Mouse (Mus musculus): ENCODE measurements around the gene Pcp4. TPM values are rescaled to one million over a fixed set of nuclear protein-coding genes. Genes with fewer than 3 reads are reported as not detected.
"Not testable (repeated sequence)": the region's sequence is repeated elsewhere in the genome, so short reads cannot be mapped to it uniquely, and the experiment has no call there.

The Pcp4 gene
- total and polyA plus RNA-seq, 2 experiments from 2014 or later: 6.0 TPM; not detected in 1

GRCm38 (mm10) chr16:96438946-96439345, 28.5 kb upstream of the Pcp4 start:
- no peak overlapping the region for H3K9ac ChIP-seq (replicated peaks; ENCODE audit: low read depth, low read length)
- 91% methylated on average over 5 of the region's 5 CpGs for WGBS
- TF ChIP-seq CTCF (IDR thresholded peaks at IDR 0.05; ENCODE audit: low read depth) (no peak), EP300 (IDR thresholded peaks at IDR 0.05; ENCODE audit: low read depth) (no peak)
- no peaks in the 10 kb centered on the region for H3K27me3 ChIP-seq (ENCODE audit: control insufficient read depth, insufficient read depth, low read length)
- ATAC-seq (ENCODE audit: insufficient read depth, low read depth) (no peak), DNase-seq (ENCODE audit: low spot score) (no peak)
- H3K27ac ChIP-seq (ENCODE audit: low read depth): no peak overlapping the region
- no peak overlapping the region for H3K4me3 ChIP-seq (ENCODE audit: low read depth, low read length)
- no peaks in the 10 kb centered on the region for H3K4me1 ChIP-seq (ENCODE audit: control insufficient read depth, insufficient read depth)
- H3K4me2 ChIP-seq (ENCODE audit: low read depth, low read length): no peak overlapping the region
- H3K9me3 ChIP-seq (replicated peaks; ENCODE audit: control insufficient read depth, low read length): no peaks in the 10 kb centered on the region
- H3K36me3 ChIP-seq (replicated peaks; ENCODE audit: control insufficient read depth, insufficient read depth, low read length): no peaks in the 10 kb centered on the region

GRCm38 (mm10) chr16:96439682-96440081, 27.7 kb upstream of the Pcp4 start:
- no peak overlapping the region for H3K4me3 ChIP-seq (ENCODE audit: low read depth, low read length)
- no peak for DNase-seq (ENCODE audit: low spot score)
- H3K27me3 ChIP-seq (ENCODE audit: control insufficient read depth, insufficient read depth, low read length): no peaks in the 10 kb centered on the region
- no peaks in the 10 kb centered on the region for H3K9me3 ChIP-seq (replicated peaks; ENCODE audit: control insufficient read depth, low read length)
- no peak overlapping the region for H3K9ac ChIP-seq (replicated peaks; ENCODE audit: low read depth, low read length)
- H3K4me1 ChIP-seq (ENCODE audit: control insufficient read depth, insufficient read depth): no peaks in the 10 kb centered on the region
- TF ChIP-seq EP300 (IDR thresholded peaks at IDR 0.05; ENCODE audit: low read depth): no peak
- no peak for TF ChIP-seq CTCF (IDR thresholded peaks at IDR 0.05; ENCODE audit: low read depth)
- WGBS: 60% methylated on average over 4 of the region's 4 CpGs
- no peak overlapping the region for H3K27ac ChIP-seq (ENCODE audit: low read depth)
- H3K4me2 ChIP-seq (ENCODE audit: low read depth, low read length): no peak overlapping the region
- ATAC-seq (ENCODE audit: insufficient read depth, low read depth): no peak
- H3K36me3 ChIP-seq (replicated peaks; ENCODE audit: control insufficient read depth, insufficient read depth, low read length): no peaks in the 10 kb centered on the region

GRCm38 (mm10) chr16:96440871-96441270, 26.5 kb upstream of the Pcp4 start:
- no peak overlapping the region for H3K27ac ChIP-seq (ENCODE audit: low read depth)
- 82% methylated on average over 8 of the region's 8 CpGs for WGBS

GRCm38 (mm10) chr16:96441826-96442225, 25.6 kb upstream of the Pcp4 start:
- Histone ChIP-seq H3K27me3 (ENCODE audit: control insufficient read depth, insufficient read depth, low read length) (no peaks in the 10 kb centered on the region), H3K27ac (ENCODE audit: low read depth) (no peak overlapping the region), H3K9ac (replicated peaks; ENCODE audit: low read depth, low read length) (no peak overlapping the region), H3K4me3 (ENCODE audit: low read depth, low read length) (no peak overlapping the region), H3K9me3 (replicated peaks; ENCODE audit: control insufficient read depth, low read length) (no peaks in the 10 kb centered on the region), H3K36me3 (replicated peaks; ENCODE audit: control insufficient read depth, insufficient read depth, low read length) (no peaks in the 10 kb centered on the region), H3K4me1 (ENCODE audit: control insufficient read depth, insufficient read depth) (no peaks in the 10 kb centered on the region), H3K4me2 (ENCODE audit: low read depth, low read length) (no peak overlapping the region)
- ATAC-seq (ENCODE audit: insufficient read depth, low read depth) (no peak), DNase-seq (ENCODE audit: low spot score) (no peak)
- TF ChIP-seq CTCF (IDR thresholded peaks at IDR 0.05; ENCODE audit: low read depth) (no peak), EP300 (IDR thresholded peaks at IDR 0.05; ENCODE audit: low read depth) (no peak)
- 70% methylated on average over 3 of the region's 3 CpGs for WGBS

More at GRCm38 (mm10) chr16:96440871-96441270, 26.5 kb upstream of the Pcp4 start:
- Histone ChIP-seq H3K4me3 (ENCODE audit: low read depth, low read length) (no peak overlapping the region), H3K4me2 (ENCODE audit: low read depth, low read length) (no peak overlapping the region), H3K4me1 (ENCODE audit: control insufficient read depth, insufficient read depth) (no peaks in the 10 kb centered on the region), H3K27me3 (ENCODE audit: control insufficient read depth, insufficient read depth, low read length) (no peaks in the 10 kb centered on the region), H3K36me3 (replicated peaks; ENCODE audit: control insufficient read depth, insufficient read depth, low read length) (no peaks in the 10 kb centered on the region), H3K9me3 (replicated peaks; ENCODE audit: control insufficient read depth, low read length) (no peaks in the 10 kb centered on the region), H3K9ac (replicated peaks; ENCODE audit: low read depth, low read length) (no peak overlapping the region)
- DNase-seq (ENCODE audit: low spot score) (no peak), ATAC-seq (ENCODE audit: insufficient read depth, low read depth) (no peak)
- TF ChIP-seq EP300 (IDR thresholded peaks at IDR 0.05; ENCODE audit: low read depth): no peak
- no peak for TF ChIP-seq CTCF (IDR thresholded peaks at IDR 0.05; ENCODE audit: low read depth)

GRCm38 (mm10) chr16:96443468-96443867, 23.9 kb upstream of the Pcp4 start, which contains the start of gene Itgb2l:
Gene Itgb2l (minus strand): TSS chr16:96443619.
- DNase-seq (ENCODE audit: low spot score): no peak
- no peak within 1 kb of the TSS for H3K4me3 ChIP-seq (ENCODE audit: low read depth, low read length)

GRCm38 (mm10) chr16:96450871-96451270, 16.5 kb upstream of the Pcp4 start:
- 89% methylated on average over 13 of the region's 16 CpGs for WGBS

More at GRCm38 (mm10) chr16:96443468-96443867, 23.9 kb upstream of the Pcp4 start, which contains the start of gene Itgb2l:
- no peaks in the 10 kb centered on the region for H3K9me3 ChIP-seq (replicated peaks; ENCODE audit: control insufficient read depth, low read length)
- WGBS: 66% methylated on average over 2 of the region's 2 CpGs
- H3K36me3 ChIP-seq (replicated peaks; ENCODE audit: control insufficient read depth, insufficient read depth, low read length): no peaks in the 10 kb centered on the region
- no peak for TF ChIP-seq CTCF (IDR thresholded peaks at IDR 0.05; ENCODE audit: low read depth)
- TF ChIP-seq EP300 (IDR thresholded peaks at IDR 0.05; ENCODE audit: low read depth): no peak
- no peak within 1 kb of the TSS for H3K9ac ChIP-seq (replicated peaks; ENCODE audit: low read depth, low read length)
- H3K4me1 ChIP-seq (ENCODE audit: control insufficient read depth, insufficient read depth): no peaks in the 10 kb centered on the region
- H3K27me3 ChIP-seq (ENCODE audit: control insufficient read depth, insufficient read depth, low read length): no peaks in the 10 kb centered on the region
- no peak for ATAC-seq (ENCODE audit: insufficient read depth, low read depth)
- no peak within 1 kb of the TSS for H3K27ac ChIP-seq (ENCODE audit: low read depth)
- H3K4me2 ChIP-seq (ENCODE audit: low read depth, low read length): no peak within 1 kb of the TSS

More at GRCm38 (mm10) chr16:96450871-96451270, 16.5 kb upstream of the Pcp4 start:
- H3K27me3 ChIP-seq (ENCODE audit: control insufficient read depth, insufficient read depth, low read length); H3K9me3 ChIP-seq (replicated peaks; ENCODE audit: control insufficient read depth, low read length); H3K4me1 ChIP-seq (ENCODE audit: control insufficient read depth, insufficient read depth); DNase-seq (ENCODE audit: low spot score); H3K27ac ChIP-seq (ENCODE audit: low read depth); H3K4me3 ChIP-seq (ENCODE audit: low read depth, low read length); ATAC-seq (ENCODE audit: insufficient read depth, low read depth); H3K36me3 ChIP-seq (replicated peaks; ENCODE audit: control insufficient read depth, insufficient read depth, low read length); H3K4me2 ChIP-seq (ENCODE audit: low read depth, low read length); H3K9ac ChIP-seq (replicated peaks; ENCODE audit: low read depth, low read length): not testable (repeated sequence)

All from heart, postnatal 0 days (tissue).